Mouse (Mus musculus): ENCODE measurements around the gene Pdk4. TPM values are rescaled to one million over a fixed set of nuclear protein-coding genes. Genes with fewer than 3 reads are reported as not detected.

Pdk4 gene
- polyA plus RNA-seq, 2 experiments, result 2.4 to 3.3 TPM

DNA sequence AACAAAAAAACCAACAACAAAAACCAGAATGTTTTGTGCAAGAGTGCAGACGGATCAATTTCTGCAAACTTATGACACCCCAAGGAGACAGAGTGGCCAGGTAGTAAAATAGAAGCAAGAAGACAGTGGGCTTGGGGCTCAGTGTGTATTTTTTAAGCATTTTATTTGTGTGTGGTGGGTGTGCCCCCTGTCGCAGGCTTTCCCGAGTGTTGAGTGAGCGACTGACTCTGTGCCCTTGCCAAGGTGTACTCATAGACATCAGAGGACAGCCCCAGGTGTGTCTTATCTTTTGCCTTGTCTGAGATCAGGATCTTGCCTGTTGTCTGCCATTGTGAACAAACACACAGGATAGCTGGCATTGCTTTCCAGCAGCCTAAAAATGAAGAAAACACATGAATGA, 49.1 kb downstream of the Pdk4 start:
- ATAC-seq (ENCODE audit: low FRiP score, low read depth) (no peak), DNase-seq (ENCODE audit: low spot score) (no peak)
- Histone ChIP-seq H3K4me3 (replicated peaks; ENCODE audit: low read length) (no peak overlapping the region), H3K27me3 (ENCODE audit: control insufficient read depth, insufficient read depth, low read length) (no peaks in the 10 kb centered on the region), H3K4me1 (ENCODE audit: control insufficient read depth, insufficient read depth, low read length) (peaks cover 15% of the 10 kb centered on the region), H3K9me3 (ENCODE audit: control insufficient read depth, low read length) (no peaks in the 10 kb centered on the region), H3K9ac (ENCODE audit: low read depth, low read length, severe bottlenecking) (no peak overlapping the region), H3K27ac (replicated peaks; ENCODE audit: low read depth, low read length) (no peak overlapping the region), H3K4me2 (replicated peaks; ENCODE audit: low read depth, low read length, severe bottlenecking) (no peak overlapping the region), H3K36me3 (ENCODE audit: control insufficient read depth, insufficient read depth, low read length) (no peaks in the 10 kb centered on the region)
- 88% methylated on average over 4 of the region's 4 CpGs for WGBS
- no peak for TF ChIP-seq POLR2A (IDR thresholded peaks at IDR 0.05; ENCODE audit: borderline replicate concordance, extremely low read depth, insufficient read depth, insufficient read length)

- no peak overlapping the region for H3K27ac ChIP-seq (replicated peaks; ENCODE audit: low read depth, low read length)
- no peaks in the 10 kb centered on the region for H3K27me3 ChIP-seq (ENCODE audit: control insufficient read depth, insufficient read depth, low read length)
- H3K4me3 ChIP-seq (replicated peaks; ENCODE audit: low read length), result no peak overlapping the region
- ATAC-seq (ENCODE audit: low FRiP score, low read depth) (no peak), DNase-seq (ENCODE audit: low spot score) (no peak)
- WGBS, result 93% methylated on average over 5 of the region's 5 CpGs
- H3K9ac ChIP-seq (ENCODE audit: low read depth, low read length, severe bottlenecking), result no peak overlapping the region
- peaks cover 11% of the 10 kb centered on the region for H3K4me1 ChIP-seq (ENCODE audit: control insufficient read depth, insufficient read depth, low read length)
- no peak for TF ChIP-seq POLR2A (IDR thresholded peaks at IDR 0.05; ENCODE audit: borderline replicate concordance, extremely low read depth, insufficient read depth, insufficient read length)
- H3K9me3 ChIP-seq (ENCODE audit: control insufficient read depth, low read length), result no peaks in the 10 kb centered on the region
- no peak overlapping the region for H3K4me2 ChIP-seq (replicated peaks; ENCODE audit: low read depth, low read length, severe bottlenecking)
- H3K36me3 ChIP-seq (ENCODE audit: control insufficient read depth, insufficient read depth, low read length), result no peaks in the 10 kb centered on the region
Measured at GRCm38 (mm10) chr6:5444331-5444898, 51.7 kb downstream of the Pdk4 start.

- TF ChIP-seq POLR2A (IDR thresholded peaks at IDR 0.05; ENCODE audit: borderline replicate concordance, extremely low read depth, insufficient read depth, insufficient read length), result no peak
- no peak overlapping the region for H3K27ac ChIP-seq (replicated peaks; ENCODE audit: low read depth, low read length)
- DNase-seq (ENCODE audit: low spot score) (no peak), ATAC-seq (ENCODE audit: low FRiP score, low read depth) (no peak)
- no peak overlapping the region for H3K9ac ChIP-seq (ENCODE audit: low read depth, low read length, severe bottlenecking)
- no peak overlapping the region for H3K4me3 ChIP-seq (replicated peaks; ENCODE audit: low read length)
- peak overlapping the region; percentile 21 for H3K4me2 ChIP-seq (replicated peaks; ENCODE audit: low read depth, low read length, severe bottlenecking)
- no peaks in the 10 kb centered on the region for H3K27me3 ChIP-seq (ENCODE audit: control insufficient read depth, insufficient read depth, low read length)
- no peaks in the 10 kb centered on the region for H3K9me3 ChIP-seq (ENCODE audit: control insufficient read depth, low read length)
- H3K4me1 ChIP-seq (ENCODE audit: control insufficient read depth, insufficient read depth, low read length), result peaks cover 11% of the 10 kb centered on the region
- 22% methylated on average over 13 of the region's 13 CpGs for WGBS
- H3K36me3 ChIP-seq (ENCODE audit: control insufficient read depth, insufficient read depth, low read length), result no peaks in the 10 kb centered on the region
Measured at GRCm38 (mm10) chr6:5443104-5443863, 52.8 kb downstream of the Pdk4 start.

GRCm38 (mm10) chr6:5442316-5443085, 53.6 kb downstream of the Pdk4 start:
- Histone ChIP-seq H3K27me3 (ENCODE audit: control insufficient read depth, insufficient read depth, low read length) (no peaks in the 10 kb centered on the region), H3K9ac (ENCODE audit: low read depth, low read length, severe bottlenecking) (no peak overlapping the region), H3K4me2 (replicated peaks; ENCODE audit: low read depth, low read length, severe bottlenecking) (peak overlapping the region; percentile 21; the same call in 1 of the 2 replicates), H3K4me1 (ENCODE audit: control insufficient read depth, insufficient read depth, low read length) (peaks cover 11% of the 10 kb centered on the region), H3K36me3 (ENCODE audit: control insufficient read depth, insufficient read depth, low read length) (no peaks in the 10 kb centered on the region), H3K4me3 (replicated peaks; ENCODE audit: low read length) (no peak overlapping the region), H3K27ac (replicated peaks; ENCODE audit: low read depth, low read length) (no peak overlapping the region), H3K9me3 (ENCODE audit: control insufficient read depth, low read length) (no peaks in the 10 kb centered on the region)
- ATAC-seq (ENCODE audit: low FRiP score, low read depth), result peak; percentile 57
- 6% methylated on average over 14 of the region's 14 CpGs for WGBS
- DNase-seq (ENCODE audit: low spot score), result peak; percentile 41
- no peak for TF ChIP-seq POLR2A (IDR thresholded peaks at IDR 0.05; ENCODE audit: borderline replicate concordance, extremely low read depth, insufficient read depth, insufficient read length)

GRCm38 (mm10) chr6:5441221-5441620, 54.9 kb downstream of the Pdk4 start:
- H3K27me3 ChIP-seq (ENCODE audit: control insufficient read depth, insufficient read depth, low read length), result no peaks in the 10 kb centered on the region
- WGBS, result 79% methylated on average over 6 of the region's 6 CpGs
- DNase-seq (ENCODE audit: low spot score), result no peak
- H3K27ac ChIP-seq (replicated peaks; ENCODE audit: low read depth, low read length), result no peak overlapping the region
- peaks cover 11% of the 10 kb centered on the region for H3K4me1 ChIP-seq (ENCODE audit: control insufficient read depth, insufficient read depth, low read length)
- no peak overlapping the region for H3K4me3 ChIP-seq (replicated peaks; ENCODE audit: low read length)
- TF ChIP-seq POLR2A (IDR thresholded peaks at IDR 0.05; ENCODE audit: borderline replicate concordance, extremely low read depth, insufficient read depth, insufficient read length), result no peak
- ATAC-seq (ENCODE audit: low FRiP score, low read depth), result no peak
- H3K4me2 ChIP-seq (replicated peaks; ENCODE audit: low read depth, low read length, severe bottlenecking), result no peak overlapping the region
- no peak overlapping the region for H3K9ac ChIP-seq (ENCODE audit: low read depth, low read length, severe bottlenecking)
- H3K36me3 ChIP-seq (ENCODE audit: control insufficient read depth, insufficient read depth, low read length), result no peaks in the 10 kb centered on the region
- H3K9me3 ChIP-seq (ENCODE audit: control insufficient read depth, low read length), result no peaks in the 10 kb centered on the region
